Mouse (Mus musculus): ENCODE measurements around the gene Slc16a6.

GRCm38 (mm10) chr11:109487991-109488684, 14.7 kb upstream of the Slc16a6 start:
- TF ChIP-seq CTCF (IDR thresholded peaks at IDR 0.05; ENCODE audit: low read depth) (no peak), EP300 (optimal IDR thresholded peaks at IDR 0.05) (no peak)
